Mouse (Mus musculus): ENCODE results near the gene C4b. TPM values are rescaled to one million over a fixed set of nuclear protein-coding genes. Genes with fewer than 3 reads are reported as not detected.

The C4b gene
- polyA plus RNA-seq (2017; shearing (Covaris generic)): not detected

DNA sequence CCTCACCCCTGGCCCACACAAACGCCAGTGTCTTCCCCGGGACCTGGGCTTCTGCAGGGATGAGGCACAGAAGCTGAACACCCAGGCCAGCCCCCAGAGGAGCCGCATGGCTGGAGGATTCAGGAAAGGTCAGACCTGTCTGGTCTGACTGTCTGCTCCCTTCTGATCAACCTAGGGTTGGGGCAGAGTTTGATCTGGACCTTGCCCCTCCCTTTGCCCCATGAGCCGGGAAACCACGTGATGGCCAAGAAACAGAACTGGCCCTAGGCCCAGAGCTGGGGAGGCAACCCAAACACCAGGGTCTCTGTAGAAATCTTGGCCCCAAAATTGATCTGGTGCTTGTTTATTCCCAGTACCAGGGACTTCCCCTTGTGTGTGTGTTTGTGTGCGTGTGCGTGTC lies at the start of gene C4b:
Gene C4b, minus strand, starts transcription at position 164 of the 400 bp plus-strand sequence.

Other genes with a start within 250 kb of the C4b start
- gene Btnl6, start 226.5 kb downstream of the C4b start, polyA plus RNA-seq (2017; shearing (Covaris generic)): not detected
- gene Notch4, start 179.6 kb downstream of the C4b start, polyA plus RNA-seq (2017; shearing (Covaris generic)): 1.9 TPM
- 194 TPM for gene Gpsm3, start 154.1 kb downstream of the C4b start, polyA plus RNA-seq (2017; shearing (Covaris generic))
- gene Pbx2, start 152.6 kb downstream of the C4b start, polyA plus RNA-seq (2017; shearing (Covaris generic)): 5.6 TPM
- gene Ager, start 146.0 kb downstream of the C4b start, polyA plus RNA-seq (2017; shearing (Covaris generic)): not detected
- 59.0 TPM for gene Rnf5, start 140.2 kb downstream of the C4b start, polyA plus RNA-seq (2017; shearing (Covaris generic))
- 18.8 TPM for gene Agpat1, start 139.6 kb downstream of the C4b start, polyA plus RNA-seq (2017; shearing (Covaris generic))
- gene Egfl8, start 127.9 kb downstream of the C4b start, polyA plus RNA-seq (2017; shearing (Covaris generic)): 3.2 TPM
- 28.8 TPM for gene Ppt2, start 115.4 kb downstream of the C4b start, polyA plus RNA-seq (2017; shearing (Covaris generic))
- 20.9 TPM for gene Prrt1, start 114.3 kb downstream of the C4b start, polyA plus RNA-seq (2017; shearing (Covaris generic))
- gene Fkbpl, start 99.1 kb downstream of the C4b start, polyA plus RNA-seq (2017; shearing (Covaris generic)): 1.00 TPM
- 55.9 TPM for gene Atf6b, start 96.7 kb downstream of the C4b start, polyA plus RNA-seq (2017; shearing (Covaris generic))
- gene Tnxb, start 73.3 kb downstream of the C4b start, polyA plus RNA-seq (2017; shearing (Covaris generic)): 0.02 TPM
- not detected for gene Cyp21a1, start 60.7 kb upstream of the C4b start, polyA plus RNA-seq (2017; shearing (Covaris generic))
- gene Stk19, start 93.1 kb upstream of the C4b start, polyA plus RNA-seq (2017; shearing (Covaris generic)): 22.8 TPM
- 93.8 TPM for gene Dxo, start 93.1 kb upstream of the C4b start, polyA plus RNA-seq (2017; shearing (Covaris generic))
- 117 TPM for gene Skiv2l, start 106.3 kb upstream of the C4b start, polyA plus RNA-seq (2017; shearing (Covaris generic))
- 34.7 TPM for gene Nelfe, start 106.5 kb upstream of the C4b start, polyA plus RNA-seq (2017; shearing (Covaris generic))
- gene Cfb, start 118.6 kb upstream of the C4b start, polyA plus RNA-seq (2017; shearing (Covaris generic)): 0.40 TPM
- 0.38 TPM for gene Zbtb12, start 135.6 kb upstream of the C4b start, polyA plus RNA-seq (2017; shearing (Covaris generic))
- gene Gm20547, start 138.2 kb upstream of the C4b start, polyA plus RNA-seq (2017; shearing (Covaris generic)): not detected
- gene C2, start 154.4 kb upstream of the C4b start, polyA plus RNA-seq (2017; shearing (Covaris generic)): 1.4 TPM
- gene Ehmt2, start 154.6 kb upstream of the C4b start, polyA plus RNA-seq (2017; shearing (Covaris generic)): 55.0 TPM
- not detected for gene Slc44a4, start 170.6 kb upstream of the C4b start, polyA plus RNA-seq (2017; shearing (Covaris generic))
- 63.5 TPM for gene Neu1, start 187.4 kb upstream of the C4b start, polyA plus RNA-seq (2017; shearing (Covaris generic))
- gene Hspa1b, start 215.4 kb upstream of the C4b start, polyA plus RNA-seq (2017; shearing (Covaris generic)): 1,521 TPM
- 90.8 TPM for gene Gm20481, start 226.0 kb upstream of the C4b start, polyA plus RNA-seq (2017; shearing (Covaris generic))
- gene Hspa1a, start 228.3 kb upstream of the C4b start, polyA plus RNA-seq (2017; shearing (Covaris generic)): 909 TPM
- not detected for gene Hspa1l, start 228.8 kb upstream of the C4b start, polyA plus RNA-seq (2017; shearing (Covaris generic))
- 50.0 TPM for gene Lsm2, start 238.0 kb upstream of the C4b start, polyA plus RNA-seq (2017; shearing (Covaris generic))